ENCODE assay signal across 8 mouse cellular contexts in genomic region chr8:85119052-85119981, GRCm38 (mm10). TPM values are rescaled to one million over a fixed set of nuclear protein-coding genes. Genes with fewer than 3 reads are reported as not detected.
DNase-seq lines count a peak whose midpoint lies in the region; ATAC-seq and TF ChIP-seq lines count a peak whose summit lies in the region.

No protein-coding gene starts in this region.

- H3K36me3 ChIP-seq in E14TG2a.4 (ENCODE audit: insufficient read depth, low read length), result no peaks in the 10 kb centered on the region
- no peaks in the 10 kb centered on the region for H3K36me3 ChIP-seq in forebrain, embryonic 13.5 days (ENCODE audit: poor library complexity, severe bottlenecking)
- H3K36me3 ChIP-seq in heart, postnatal 0 days (replicated peaks; ENCODE audit: control insufficient read depth, insufficient read depth, low read length), result no peaks in the 10 kb centered on the region
- no peaks in the 10 kb centered on the region for H3K36me3 ChIP-seq in liver, embryonic 13.5 days
- H3K36me3 ChIP-seq in neural tube, embryonic 12.5 days, result no peaks in the 10 kb centered on the region
- no peaks in the 10 kb centered on the region for H3K36me3 ChIP-seq in thymus, adult 2 months (ENCODE audit: control insufficient read depth, insufficient read depth, low read length)

- 0 out of 2 replicates have a peak, but pooled peaks cover 4% of the 10 kb centered on the region for H3K27me3 ChIP-seq in E14TG2a.4 (ENCODE audit: insufficient read depth, low read length)
- H3K27me3 ChIP-seq in forebrain, embryonic 13.5 days, result no peaks in the 10 kb centered on the region
- H3K27me3 ChIP-seq in heart, postnatal 0 days (ENCODE audit: control insufficient read depth, insufficient read depth, low read length), result no peaks in the 10 kb centered on the region
- peaks cover 11% of the 10 kb centered on the region for H3K27me3 ChIP-seq in liver, embryonic 13.5 days
- H3K27me3 ChIP-seq in neural tube, embryonic 12.5 days (replicated peaks), result no peaks in the 10 kb centered on the region
- H3K27me3 ChIP-seq in thymus, adult 2 months (ENCODE audit: control insufficient read depth, insufficient read depth, low read length), result no peaks in the 10 kb centered on the region

- peak overlapping the region; percentile 79 for H3K4me3 ChIP-seq in E14TG2a.4 (replicated peaks; ENCODE audit: low read length)
- H3K4me3 ChIP-seq in forebrain, embryonic 13.5 days, result peak overlapping the region; percentile 66
- H3K4me3 ChIP-seq in heart, postnatal 0 days (ENCODE audit: low read depth, low read length), result peak overlapping the region; percentile 74
- peak overlapping the region; percentile 50 for H3K4me3 ChIP-seq in liver, embryonic 13.5 days (replicated peaks)
- H3K4me3 ChIP-seq in neural tube, embryonic 12.5 days, result peak overlapping the region; percentile 55
- peak overlapping the region; percentile 26 for H3K4me3 ChIP-seq in thymus, adult 2 months (ENCODE audit: control insufficient read depth, insufficient read depth, low read length)

- peaks cover 15% of the 10 kb centered on the region for H3K4me1 ChIP-seq in E14TG2a.4 (replicated peaks; ENCODE audit: low read depth, low read length)
- H3K4me1 ChIP-seq in forebrain, embryonic 13.5 days, result peaks cover 9% of the 10 kb centered on the region; the same call in 1 of the 2 replicates
- peaks cover 4% of the 10 kb centered on the region; the same call in 1 of the 2 replicates for H3K4me1 ChIP-seq in heart, postnatal 0 days (ENCODE audit: control insufficient read depth, insufficient read depth)
- H3K4me1 ChIP-seq in liver, embryonic 13.5 days (replicated peaks), result no peaks in the 10 kb centered on the region
- no peaks in the 10 kb centered on the region for H3K4me1 ChIP-seq in neural tube, embryonic 12.5 days
- no peaks in the 10 kb centered on the region; the same call in 1 of the 2 replicates for H3K4me1 ChIP-seq in thymus, adult 2 months (replicated peaks; ENCODE audit: control insufficient read depth, insufficient read depth, low read length)

- H3K4me2 ChIP-seq in forebrain, embryonic 13.5 days, result peak overlapping the region; percentile 86
- peak overlapping the region; percentile 90 for H3K4me2 ChIP-seq in heart, postnatal 0 days (ENCODE audit: low read depth, low read length)
- H3K4me2 ChIP-seq in liver, embryonic 13.5 days, result peak overlapping the region; percentile 55
- peak overlapping the region; percentile 81 for H3K4me2 ChIP-seq in neural tube, embryonic 12.5 days (replicated peaks)

- H3K27ac ChIP-seq in forebrain, embryonic 13.5 days, result no peak overlapping the region
- H3K27ac ChIP-seq in heart, postnatal 0 days (ENCODE audit: low read depth), result peak overlapping the region; percentile 54
- no peak overlapping the region for H3K27ac ChIP-seq in liver, embryonic 13.5 days
- no peak overlapping the region for H3K27ac ChIP-seq in neural tube, embryonic 12.5 days
- no peak overlapping the region for H3K27ac ChIP-seq in thymus, adult 2 months (ENCODE audit: control insufficient read depth, insufficient read depth, low read length)

- no peak for TF ChIP-seq CTCF in E14TG2a.4 (conservative IDR thresholded peaks at IDR 0.05; ENCODE audit: low read length)
- TF ChIP-seq CTCF in heart, postnatal 0 days (IDR thresholded peaks at IDR 0.05; ENCODE audit: low read depth), result peak; percentile 29; the same call in 1 of the 2 replicates
- TF ChIP-seq CTCF in thymus, adult 2 months (IDR thresholded peaks at IDR 0.05; ENCODE audit: borderline replicate concordance, control insufficient read depth, extremely low read depth, insufficient read depth, low read length, poor library complexity), result no peak

- DNase-seq in c-Kit-positive CD71-negative TER-119-negative erythroid progenitor cells, embryonic 14.5 days (ENCODE audit: low read depth), result peak; percentile 16
- DNase-seq in heart, postnatal 0 days (ENCODE audit: low spot score), result peak; percentile 68
- peak; percentile 95 to 96 for DNase-seq in kidney, postnatal 36 days
- no peak for DNase-seq in liver, embryonic 13.5 days
- peak; percentile 24 for DNase-seq in thymus, adult 2 months

- H3K9me3 ChIP-seq in E14TG2a.4 (ENCODE audit: low read length), result no peaks in the 10 kb centered on the region
- no peaks in the 10 kb centered on the region for H3K9me3 ChIP-seq in forebrain, embryonic 13.5 days (replicated peaks)
- H3K9me3 ChIP-seq in heart, postnatal 0 days (replicated peaks; ENCODE audit: control insufficient read depth, low read length), result no peaks in the 10 kb centered on the region
- H3K9me3 ChIP-seq in liver, embryonic 13.5 days (replicated peaks), result no peaks in the 10 kb centered on the region
- H3K9me3 ChIP-seq in neural tube, embryonic 12.5 days, result no peaks in the 10 kb centered on the region

- WGBS in forebrain, embryonic 13.5 days, result 6% methylated on average over 37 of the region's 37 CpGs
- 8% methylated on average over 37 of the region's 37 CpGs for WGBS in heart, postnatal 0 days
- 10% methylated on average over 37 of the region's 37 CpGs for WGBS in liver, embryonic 13.5 days (ENCODE audit: insufficient replicate concordance)
- 7% methylated on average over 37 of the region's 37 CpGs for WGBS in neural tube, embryonic 12.5 days
- 19% methylated on average over 37 of the region's 37 CpGs for WGBS in thymus, adult 2 months

- ATAC-seq in forebrain, embryonic 13.5 days, result peak; percentile 86
- peak; percentile 79 for ATAC-seq in heart, postnatal 0 days (ENCODE audit: insufficient read depth, low read depth)
- ATAC-seq in liver, embryonic 13.5 days (ENCODE audit: low read depth), result peak; percentile 43; the same call in 1 of the 2 replicates
- peak; percentile 80 for ATAC-seq in neural tube, embryonic 12.5 days (ENCODE audit: low FRiP score, low read depth)

- no peak for TF ChIP-seq EP300 in heart, postnatal 0 days (IDR thresholded peaks at IDR 0.05; ENCODE audit: low read depth)

- peak overlapping the region; percentile 73 for H3K9ac ChIP-seq in forebrain, embryonic 13.5 days
- peak overlapping the region; percentile 79 for H3K9ac ChIP-seq in heart, postnatal 0 days (replicated peaks; ENCODE audit: low read depth, low read length)
- H3K9ac ChIP-seq in liver, embryonic 13.5 days, result peak overlapping the region; percentile 42
- peak overlapping the region; percentile 64 for H3K9ac ChIP-seq in neural tube, embryonic 12.5 days

- TF ChIP-seq POLR2A in thymus, adult 2 months (IDR thresholded peaks at IDR 0.05; ENCODE audit: control insufficient read depth, extremely low read depth, insufficient read depth, low read length, poor library complexity), result no peak

RNA-seq across cellular contexts. Expression of gene Zfp791, which starts 3.6 kb away (rescaled TPM):
- polyA plus RNA-seq in forebrain, embryonic 13.5 days (2015; fragmentation: Nextera tagmentation; extraction: Ambion mirVana), result 2.1 and 2.3 TPM in 2 replicates
- 0.15 TPM in 1 of 2 replicates, not detected in the other for total RNA-seq in heart, postnatal 0 days (2014; rRNA removed; ENCODE audit: low replicate concordance)
- 0.97 and 1.2 TPM in 2 replicates for polyA plus RNA-seq in heart, postnatal 0 days (2015; fragmentation: Nextera tagmentation; extraction: Ambion mirVana)
- 0.66 and 0.83 TPM in 2 replicates for polyA plus RNA-seq in liver, embryonic 13.5 days (2015; fragmentation: Nextera tagmentation; extraction: Ambion mirVana)
- 1.4 TPM in 2 replicates for polyA plus RNA-seq in neural tube, embryonic 12.5 days (2016; fragmentation: Nextera tagmentation; extraction: Ambion mirVana)
- 0.12 and 0.22 TPM in 2 replicates for polyA plus RNA-seq in thymus, adult 2 months (2012; rRNA removed)

RNA-seq across cellular contexts. Expression of gene Cks1brt, which starts 32.4 kb away (rescaled TPM):
- polyA plus RNA-seq in forebrain, embryonic 13.5 days (2015; fragmentation: Nextera tagmentation; extraction: Ambion mirVana), result not detected in 2 replicates
- not detected in 2 replicates for total RNA-seq in heart, postnatal 0 days (2014; rRNA removed; ENCODE audit: low replicate concordance)
- not detected in 2 replicates for polyA plus RNA-seq in heart, postnatal 0 days (2015; fragmentation: Nextera tagmentation; extraction: Ambion mirVana)
- not detected in 2 replicates for polyA plus RNA-seq in liver, embryonic 13.5 days (2015; fragmentation: Nextera tagmentation; extraction: Ambion mirVana)
- polyA plus RNA-seq in neural tube, embryonic 12.5 days (2016; fragmentation: Nextera tagmentation; extraction: Ambion mirVana), result not detected in 2 replicates
- not detected in 2 replicates for polyA plus RNA-seq in thymus, adult 2 months (2012; rRNA removed)

RNA-seq across cellular contexts. Expression of gene Man2b1, which starts 36.2 kb away (rescaled TPM):
- polyA plus RNA-seq in forebrain, embryonic 13.5 days (2015; fragmentation: Nextera tagmentation; extraction: Ambion mirVana), result 14.6 and 14.7 TPM in 2 replicates
- 47.2 and 87.1 TPM in 2 replicates for total RNA-seq in heart, postnatal 0 days (2014; rRNA removed; ENCODE audit: low replicate concordance)
- polyA plus RNA-seq in heart, postnatal 0 days (2015; fragmentation: Nextera tagmentation; extraction: Ambion mirVana), result 24.0 and 24.9 TPM in 2 replicates
- polyA plus RNA-seq in liver, embryonic 13.5 days (2015; fragmentation: Nextera tagmentation; extraction: Ambion mirVana), result 20.0 and 24.1 TPM in 2 replicates
- 18.0 and 18.7 TPM in 2 replicates for polyA plus RNA-seq in neural tube, embryonic 12.5 days (2016; fragmentation: Nextera tagmentation; extraction: Ambion mirVana)
- 191 and 210 TPM in 2 replicates for polyA plus RNA-seq in thymus, adult 2 months (2012; rRNA removed)

RNA-seq across cellular contexts. Expression of gene Wdr83, which starts 38.2 kb away (rescaled TPM):
- polyA plus RNA-seq in forebrain, embryonic 13.5 days (2015; fragmentation: Nextera tagmentation; extraction: Ambion mirVana), result 52.9 and 57.8 TPM in 2 replicates
- total RNA-seq in heart, postnatal 0 days (2014; rRNA removed; ENCODE audit: low replicate concordance), result 16.2 and 31.0 TPM in 2 replicates
- 38.8 and 42.9 TPM in 2 replicates for polyA plus RNA-seq in heart, postnatal 0 days (2015; fragmentation: Nextera tagmentation; extraction: Ambion mirVana)
- 26.5 and 28.1 TPM in 2 replicates for polyA plus RNA-seq in liver, embryonic 13.5 days (2015; fragmentation: Nextera tagmentation; extraction: Ambion mirVana)
- polyA plus RNA-seq in neural tube, embryonic 12.5 days (2016; fragmentation: Nextera tagmentation; extraction: Ambion mirVana), result 54.6 and 57.9 TPM in 2 replicates
- polyA plus RNA-seq in thymus, adult 2 months (2012; rRNA removed), result 51.9 and 56.3 TPM in 2 replicates

RNA-seq across cellular contexts. Expression of gene Wdr83os, which starts 38.8 kb away (rescaled TPM):
- polyA plus RNA-seq in forebrain, embryonic 13.5 days (2015; fragmentation: Nextera tagmentation; extraction: Ambion mirVana), result 136 and 137 TPM in 2 replicates
- 101 and 116 TPM in 2 replicates for total RNA-seq in heart, postnatal 0 days (2014; rRNA removed; ENCODE audit: low replicate concordance)
- 99.8 and 103 TPM in 2 replicates for polyA plus RNA-seq in heart, postnatal 0 days (2015; fragmentation: Nextera tagmentation; extraction: Ambion mirVana)
- 69.1 and 70.5 TPM in 2 replicates for polyA plus RNA-seq in liver, embryonic 13.5 days (2015; fragmentation: Nextera tagmentation; extraction: Ambion mirVana)
- polyA plus RNA-seq in neural tube, embryonic 12.5 days (2016; fragmentation: Nextera tagmentation; extraction: Ambion mirVana), result 104 and 111 TPM in 2 replicates
- 123 and 141 TPM in 2 replicates for polyA plus RNA-seq in thymus, adult 2 months (2012; rRNA removed)

Comparison
In these comparisons a context has a peak if more than half of its experiments do, and no peak if none do; other contexts are left out.
1. H3K4me3 ChIP-seq: peak in every context shown above with its lines; median percentile 79 in E14TG2a.4; 74 in heart, postnatal 0 days; 66 in forebrain, embryonic 13.5 days; 55 in neural tube, embryonic 12.5 days; 50 in liver, embryonic 13.5 days; 26 in thymus, adult 2 months.